Mouse (Mus musculus) kidney, postnatal 10 days (tissue): Measurements from ENCODE around the gene Aloxe3.

Experiments used
- DNase-seq: peaks from one replicate; pipeline ENCODE4 v3.0.0; 2021; ENCODE audit warnings: mixed read lengths

Aloxe3 gene

DNA sequence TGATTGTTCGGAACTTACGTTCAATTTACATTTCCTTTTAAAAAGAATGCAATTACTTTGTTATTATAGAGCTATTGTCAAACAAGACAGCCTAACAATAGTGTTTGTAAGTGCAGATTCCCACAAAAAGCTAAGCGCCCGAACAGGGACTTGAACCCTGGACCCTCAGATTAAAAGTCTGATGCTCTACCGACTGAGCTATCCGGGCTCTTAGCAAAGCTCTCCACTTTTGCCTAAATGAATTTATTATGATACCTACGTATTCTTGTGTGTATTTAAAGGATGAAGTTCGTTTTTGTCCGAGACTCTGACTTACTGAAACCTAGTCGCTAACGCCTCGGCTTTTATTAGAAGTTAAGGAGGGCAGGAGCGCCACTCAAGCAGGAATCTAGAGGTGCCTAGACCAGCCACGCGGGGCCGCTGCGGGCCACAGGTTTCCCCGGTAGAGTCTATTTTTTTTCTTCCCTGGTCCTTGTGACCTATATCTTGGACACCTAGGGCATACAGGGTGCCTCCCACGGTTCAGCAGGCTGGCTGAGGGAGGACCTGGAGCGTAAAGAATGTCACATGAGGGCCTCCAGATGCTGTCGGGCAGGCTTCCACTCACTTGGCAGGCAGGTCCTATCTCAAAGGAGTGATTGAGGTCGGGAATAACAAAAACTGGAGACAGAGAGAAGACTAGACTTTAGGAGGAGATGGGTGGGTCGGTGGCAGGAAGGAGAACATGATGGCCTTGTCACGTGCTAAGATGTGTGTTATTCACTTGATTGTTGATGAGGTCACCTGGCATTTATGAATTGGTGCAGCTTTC is 450 bp upstream of the Aloxe3 start:
- DNase-seq: peak; percentile 86

GRCm38 (mm10) chr11:69125919-69126705 is 416 bp downstream of the Aloxe3 start:
- no peak for DNase-seq

DNA sequence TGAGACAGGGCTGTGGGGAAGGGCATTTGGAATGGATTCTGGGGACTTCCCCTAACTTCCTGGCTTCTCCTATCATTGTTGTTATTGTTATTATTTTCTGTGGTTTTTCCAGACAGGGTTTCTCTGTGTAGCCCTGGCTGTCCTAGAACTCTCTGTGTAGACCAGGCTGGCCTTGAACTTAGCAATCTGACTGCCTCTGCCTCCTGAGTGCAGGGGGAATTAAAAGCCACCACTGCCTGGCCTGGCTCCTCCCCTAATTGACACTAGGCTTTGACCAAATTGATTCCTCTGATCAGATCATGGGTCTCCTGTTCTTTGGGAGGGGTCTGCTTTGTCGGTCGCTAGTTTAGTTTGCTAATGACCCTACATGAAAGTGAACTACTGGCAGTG is 1.0 kb downstream of the Aloxe3 start:
- no peak for DNase-seq

GRCm38 (mm10) chr11:69128426-69129122 is 2.9 kb downstream of the Aloxe3 start:
- DNase-seq: no peak

DNA sequence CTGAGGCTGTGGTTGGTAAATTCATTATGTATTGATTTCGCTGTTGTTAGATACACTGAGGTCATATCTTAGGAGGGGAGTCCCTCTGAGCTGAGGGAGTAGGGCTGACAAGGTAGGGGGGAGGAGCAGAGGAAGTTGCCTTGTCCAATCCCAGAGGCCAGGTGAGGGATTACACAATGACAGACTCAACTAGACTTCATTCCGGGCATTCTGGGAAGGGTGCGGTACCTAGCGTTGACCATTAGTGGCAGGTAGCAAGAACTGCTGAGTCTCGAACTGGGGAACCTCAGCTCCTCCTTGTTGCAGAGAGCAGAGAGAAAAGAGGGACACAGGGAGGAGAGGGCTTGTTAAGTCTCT is 7.8 kb downstream of the Aloxe3 start:
- no peak for DNase-seq

GRCm38 (mm10) chr11:69133923-69134621 is 8.4 kb downstream of the Aloxe3 start:
- peak; percentile 62 for DNase-seq

- no peak for DNase-seq
These were observed 8.9 kb downstream of the Aloxe3 start for GRCm38 (mm10) chr11:69134622-69134968.

GRCm38 (mm10) chr11:69135361-69135760 is 9.7 kb downstream of the Aloxe3 start:
- DNase-seq: no peak

DNA sequence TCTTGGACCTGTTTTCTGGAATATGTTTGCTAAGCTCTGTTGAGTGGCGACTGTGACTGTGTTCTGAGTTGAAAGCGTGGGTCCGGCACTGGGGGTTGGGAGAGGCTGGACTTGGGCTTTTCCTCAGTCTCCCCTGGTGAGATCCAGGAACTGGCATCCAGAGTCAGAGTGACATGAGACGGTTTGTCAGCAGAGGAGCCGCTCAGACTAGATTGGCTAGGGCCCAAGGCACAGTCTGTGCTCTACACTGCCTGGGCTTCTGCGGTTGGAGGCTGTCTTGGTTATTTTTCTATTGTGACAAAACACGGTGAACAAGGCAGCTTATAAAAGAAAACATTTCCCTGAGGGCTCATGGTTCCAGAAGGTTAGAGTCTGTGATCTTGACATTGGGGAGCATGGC is 21.9 kb downstream of the Aloxe3 start:
- DNase-seq: no peak

DNA sequence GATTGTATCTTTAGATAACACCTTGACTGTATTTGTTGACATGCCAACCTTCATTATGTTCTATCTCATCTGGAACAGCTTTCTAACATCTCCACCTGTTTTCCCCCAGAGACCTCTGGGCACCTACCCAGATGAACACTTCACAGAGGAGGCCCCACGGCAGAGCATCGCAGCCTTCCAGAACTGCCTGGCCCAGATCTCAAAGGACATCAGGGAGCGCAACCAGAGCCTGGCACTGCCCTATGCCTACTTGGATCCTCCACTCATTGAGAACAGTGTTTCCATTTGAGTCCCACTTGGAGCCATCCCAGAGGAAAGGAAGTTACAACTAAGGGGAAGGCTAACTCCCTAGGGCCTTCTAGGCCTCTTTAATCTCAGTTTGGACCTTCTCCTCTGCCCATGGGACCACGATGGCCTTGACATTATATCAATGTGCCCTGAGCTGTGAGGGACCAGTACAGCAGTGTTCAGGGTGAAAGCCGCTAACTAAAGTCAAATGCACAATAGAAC is 22.8 kb downstream of the Aloxe3 start:
- DNase-seq: no peak

DNA sequence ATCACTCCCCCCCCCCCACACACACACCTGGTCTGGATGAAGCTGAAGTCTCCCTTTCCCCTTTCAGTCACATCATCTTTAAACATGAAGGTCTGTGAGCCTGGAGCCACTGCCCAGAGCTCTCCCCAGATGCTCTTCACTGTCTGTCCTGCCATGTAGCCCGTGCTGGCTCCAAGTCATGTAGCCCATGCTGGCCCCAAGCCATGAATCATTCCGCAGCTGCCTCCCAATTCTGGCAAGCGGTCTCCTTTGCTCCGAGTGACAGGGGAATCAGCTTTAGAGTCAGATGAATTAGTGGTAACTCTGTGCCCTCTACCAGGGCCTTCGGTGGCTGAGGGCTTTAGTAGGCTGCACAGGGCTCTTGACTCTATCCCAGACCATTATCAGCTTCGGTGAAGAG is 24.0 kb downstream of the Aloxe3 start:
- no peak for DNase-seq

DNA sequence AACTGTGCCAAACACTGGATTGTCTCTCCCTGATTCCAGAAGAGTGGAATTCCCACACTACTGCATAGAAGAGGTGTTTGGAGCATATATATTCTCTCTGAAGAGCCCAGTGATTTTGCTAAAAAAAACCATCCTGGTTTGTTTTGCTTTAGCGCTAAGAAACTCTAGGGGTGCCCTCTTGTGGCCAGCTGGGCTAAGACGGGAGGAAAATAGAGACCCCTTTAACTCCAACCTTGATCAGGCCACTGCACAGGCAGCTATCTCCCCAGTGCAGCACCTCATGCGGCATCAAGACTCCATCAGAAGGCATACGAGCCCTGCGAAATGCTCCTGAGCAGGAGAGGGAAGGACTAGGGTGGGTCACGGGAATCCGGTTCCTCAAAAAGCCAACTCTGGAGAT is 24.7 kb downstream of the Aloxe3 start:
- DNase-seq: peak; percentile 88

GRCm38 (mm10) chr11:69151004-69151403 is 25.3 kb downstream of the Aloxe3 start:
- DNase-seq: no peak

GRCm38 (mm10) chr11:69153831-69154230 is 28.1 kb downstream of the Aloxe3 start:
- no peak for DNase-seq

- DNase-seq: no peak
These were observed 29.7 kb downstream of the Aloxe3 start for GRCm38 (mm10) chr11:69155351-69155750.

GRCm38 (mm10) chr11:69156800-69157199 is 31.1 kb downstream of the Aloxe3 start, which contains the start of gene Alox12b:
Alox12b (plus strand) TSS chr11:69156989.
- DNase-seq: peak; percentile 28

DNA sequence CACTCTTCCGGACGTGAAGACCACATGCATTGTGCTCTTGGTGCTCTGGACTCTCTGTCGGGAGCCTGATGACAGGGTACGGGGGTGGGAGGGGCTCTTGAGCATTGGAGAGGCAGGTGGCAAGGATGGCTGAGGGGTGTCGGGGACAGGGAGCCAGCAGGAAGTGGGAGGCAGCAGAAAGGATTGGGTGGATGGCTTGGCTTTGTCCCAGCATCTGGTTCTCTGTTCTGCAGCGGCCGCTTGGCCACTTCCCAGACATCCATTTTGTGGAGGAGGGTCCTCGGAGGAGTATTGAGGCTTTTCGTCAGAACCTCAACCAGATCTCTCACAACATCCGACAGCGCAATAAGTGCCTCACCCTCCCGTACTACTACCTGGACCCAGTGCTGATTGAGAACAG is 43.6 kb downstream of the Aloxe3 start:
- DNase-seq: no peak

DNA sequence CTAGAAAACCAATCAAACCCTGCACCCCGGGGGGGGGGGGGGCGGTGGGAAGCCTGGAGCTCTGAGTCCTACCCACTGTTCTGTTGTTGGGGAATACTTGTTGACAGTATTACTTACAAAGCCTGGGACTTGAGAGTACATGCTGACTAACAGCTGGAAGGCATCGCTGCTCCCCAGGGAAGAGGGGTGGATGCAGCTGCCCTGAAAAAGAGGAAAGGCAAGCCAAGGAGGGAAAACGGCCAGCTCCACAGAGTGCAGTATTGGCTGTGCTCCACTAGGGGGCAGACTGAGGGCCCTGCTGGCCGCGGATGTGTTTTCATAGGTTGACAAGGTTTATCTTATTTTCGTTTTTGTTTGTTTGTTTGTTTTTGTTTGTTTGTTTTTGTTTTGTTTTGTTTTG is 45.9 kb downstream of the Aloxe3 start:
- peak; percentile 87 for DNase-seq

GRCm38 (mm10) chr11:69172606-69173005 is 46.9 kb downstream of the Aloxe3 start:
- no peak for DNase-seq

DNA sequence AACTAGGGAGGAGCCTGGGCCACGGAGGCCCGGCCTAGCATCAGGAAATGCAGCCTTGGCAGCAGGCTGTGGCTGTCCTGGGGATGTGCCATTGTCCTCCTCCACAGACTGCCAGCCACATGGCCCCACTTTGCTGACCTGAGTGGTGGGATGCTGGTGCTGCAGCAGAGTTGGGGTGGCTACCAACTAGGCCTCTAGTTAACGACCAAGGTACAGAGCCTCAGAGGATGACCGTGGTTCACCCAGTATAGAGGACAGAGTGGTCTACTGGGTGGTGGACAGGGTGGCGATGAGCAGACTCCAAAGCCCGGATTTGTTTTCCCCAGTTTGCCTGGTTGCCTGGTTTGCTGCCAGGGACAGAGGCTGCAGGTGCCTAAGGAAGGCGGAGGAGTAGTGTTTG is 49.0 kb downstream of the Aloxe3 start:
- no peak for DNase-seq

DNA sequence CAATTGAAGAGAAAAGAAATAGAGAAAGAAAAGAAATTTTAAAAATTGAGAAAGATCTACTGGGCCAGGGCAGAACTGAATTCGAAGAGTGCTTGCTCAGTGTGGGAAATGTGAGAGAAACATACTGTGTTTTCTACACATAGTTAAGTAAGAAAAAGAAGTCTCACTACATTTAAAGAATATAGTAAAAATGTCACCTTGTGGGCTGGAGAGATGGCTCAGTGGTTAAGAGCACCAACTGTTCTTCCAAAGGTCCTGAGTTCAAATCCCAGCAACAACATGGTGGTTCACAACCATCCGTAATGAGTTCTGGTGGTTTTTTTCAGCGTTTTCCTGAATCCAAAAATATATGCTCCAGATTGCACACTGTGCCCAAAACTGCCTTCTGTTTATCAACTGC is 52.8 kb downstream of the Aloxe3 start:
- DNase-seq: no peak

DNA sequence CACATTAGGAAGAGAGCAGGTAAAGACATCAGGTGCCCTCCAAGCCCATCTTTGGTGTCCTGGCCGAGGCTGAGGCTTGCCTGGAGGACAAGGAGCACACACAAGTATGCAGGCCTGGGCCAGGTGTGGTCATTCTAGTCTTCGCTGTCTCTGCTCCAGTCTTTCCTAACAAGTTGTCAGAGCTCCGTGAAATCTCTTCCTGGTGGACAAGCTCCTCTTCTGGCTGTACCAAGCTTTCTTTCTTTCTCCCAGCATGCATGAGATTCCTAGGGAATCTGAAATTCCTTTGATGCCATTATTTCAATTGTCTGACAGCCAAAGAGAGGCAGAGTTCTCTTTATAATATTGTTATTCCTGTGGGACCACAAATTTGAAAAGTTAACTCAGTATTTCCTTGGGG is 53.8 kb downstream of the Aloxe3 start:
- no peak for DNase-seq

DNA sequence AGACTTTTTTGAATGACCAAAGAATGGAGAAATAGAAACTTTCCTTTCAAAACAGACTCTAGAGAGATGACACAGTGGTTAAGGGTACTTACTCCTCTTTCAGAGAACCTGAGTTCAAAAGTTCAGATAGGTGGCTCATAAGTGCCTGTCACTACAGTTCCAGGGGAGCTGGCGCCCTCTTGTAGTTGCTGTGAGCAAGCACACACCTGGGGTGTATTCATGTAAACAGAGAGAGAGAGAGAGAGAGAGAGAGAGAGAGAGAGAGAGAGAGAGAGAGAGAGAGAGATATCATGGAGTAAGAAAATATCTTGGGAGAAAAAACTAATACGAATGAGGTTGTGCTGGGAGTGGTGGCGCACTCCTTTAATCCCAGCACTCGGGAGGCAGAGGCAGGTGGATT is 54.4 kb downstream of the Aloxe3 start:
- no peak for DNase-seq
